40 mouse cellular contexts compared by ENCODE assay signal in genomic region chr2:157102256-157102655, GRCm38 (mm10). TPM values are rescaled to one million over a fixed set of nuclear protein-coding genes. Genes with fewer than 3 reads are reported as not detected.
"Had no signal": no experiment of that assay in that cellular context is flagged by ENCODE, and none has a peak within 500 bp of the region (broad histone marks: within the 10 kb centered on the region; RNA-seq: fewer than 3 reads in every experiment).

No protein-coding gene starts in this region.

- ATAC-seq: hindbrain, embryonic 16.5 days; inflammation-experienced regulatory T-cells, adult 6 months; intestine, embryonic 15.5 days; intestine, postnatal 0 days; liver, embryonic 12.5 days had no signal

- H3K27me3 ChIP-seq: heart, embryonic 12.5 days; hindbrain, embryonic 12.5 days; intestine, embryonic 15.5 days; limb, embryonic 13.5 days; limb, embryonic 15.5 days; liver, embryonic 12.5 days had no signal

- H3K4me2 ChIP-seq: heart, embryonic 12.5 days; hindbrain, embryonic 12.5 days; hindbrain, embryonic 14.5 days; intestine, embryonic 15.5 days; limb, embryonic 13.5 days; limb, embryonic 15.5 days; liver, embryonic 12.5 days had no signal

- H3K9me3 ChIP-seq: heart, embryonic 10.5 days; hindbrain, embryonic 10.5 days; hindbrain, embryonic 12.5 days; intestine, embryonic 15.5 days; limb, embryonic 13.5 days; limb, embryonic 15.5 days; liver, embryonic 12.5 days had no signal

- DNase-seq: gastrocnemius, postnatal 14 days; heart, adult 18-20 months; heart, postnatal 10 days; heart, postnatal 4 days; kidney, adult 18-20 months; kidney, adult 8-10 months; kidney, postnatal 10 days; kidney, postnatal 25 days; kidney, postnatal 4 days; layer of hippocampus, adult 9-11 months; layer of hippocampus, postnatal 36 days; left cerebral cortex, postnatal 4 days had no signal

- H3K4me1 ChIP-seq: hindbrain, embryonic 10.5 days; hindbrain, embryonic 12.5 days; intestine, embryonic 15.5 days; limb, embryonic 13.5 days; limb, embryonic 15.5 days; liver, embryonic 12.5 days had no signal

- H3K27ac ChIP-seq: heart, embryonic 10.5 days; hindbrain, embryonic 10.5 days; hindbrain, embryonic 12.5 days; hindbrain, embryonic 14.5 days; intestine, embryonic 15.5 days; limb, embryonic 13.5 days; limb, embryonic 15.5 days; liver, embryonic 12.5 days had no signal

- H3K4me3 ChIP-seq: heart, embryonic 10.5 days; heart, embryonic 12.5 days; hindbrain, embryonic 10.5 days; hindbrain, embryonic 12.5 days; intestine, embryonic 15.5 days; limb, embryonic 13.5 days; limb, embryonic 15.5 days; liver, embryonic 12.5 days had no signal

- H3K9ac ChIP-seq: heart, embryonic 12.5 days; hindbrain, embryonic 12.5 days; hindbrain, embryonic 14.5 days; intestine, embryonic 15.5 days; limb, embryonic 13.5 days; limb, embryonic 15.5 days; liver, embryonic 12.5 days had no signal

RNA-seq across cellular contexts. Expression of gene Tldc2, which starts 15.4 kb away (rescaled TPM):
- total RNA-seq: gastrocnemius, adult 18-20 months; gastrocnemius, adult 8-10 months; gastrocnemius, postnatal 14 days; gastrocnemius, postnatal 4 days; granulocyte monocyte progenitor cell, adult 5-6 weeks; heart, adult 18-20 months; heart, adult 8-10 months; heart, postnatal 10 days; heart, postnatal 25 days; heart, postnatal 4 days; layer of hippocampus, adult 8-10 months; layer of hippocampus, postnatal 14 days; layer of hippocampus, postnatal 36 days; left cerebral cortex, adult 18-20 months; left cerebral cortex, adult 8-10 months; left cerebral cortex, postnatal 10 days; left cerebral cortex, postnatal 25 days; left cerebral cortex, postnatal 4 days; liver, adult 2 months had no signal
- polyA plus RNA-seq: heart, embryonic 10.5 days; heart, embryonic 12.5 days; heart, embryonic 14.5 days; heart, embryonic 16.5 days; hindbrain, embryonic 10.5 days; hindbrain, embryonic 12.5 days; hindbrain, embryonic 14.5 days; hindbrain, embryonic 16.5 days; inflammation-experienced regulatory T-cells, adult 6 months; intestine, embryonic 15.5 days; intestine, postnatal 0 days; limb, embryonic 11.5 days; limb, embryonic 13.5 days; limb, embryonic 15.5 days; liver, adult 2 months had no signal
